Mouse (Mus musculus): ENCODE data around the gene Fthl17e.
"Not testable (repeated sequence)": the region's sequence is repeated elsewhere in the genome, so short reads cannot be mapped to it uniquely, and the experiment has no call there.

- TF ChIP-seq GATA2 (IDR thresholded peaks at IDR 0.05; ENCODE audit: borderline replicate concordance, low read depth, low read length); GATA1 (IDR thresholded peaks at IDR 0.05; ENCODE audit: borderline replicate concordance, low read length); CTCF (IDR thresholded peaks at IDR 0.05; ENCODE audit: low read depth, low read length); TAL1 (conservative IDR thresholded peaks at IDR 0.05; ENCODE audit: low read depth, low read length); POLR2AphosphoS5 (IDR thresholded peaks at IDR 0.05; ENCODE audit: insufficient replicate concordance, low read depth, low read length): not testable (repeated sequence)
These were observed 44.4 kb downstream of the Fthl17e start for GRCm38 (mm10) chrX:9077699-9078098.
